Mouse (Mus musculus): Measurements from ENCODE around the gene Ccdc92b. TPM values are rescaled to one million over a fixed set of nuclear protein-coding genes. Genes with fewer than 3 reads are reported as not detected.

Ccdc92b gene
- polyA plus RNA-seq, 1 experiment from 2014 or later, result 14.7 TPM

GRCm38 (mm10) chr11:74673561-74673960 lies 54.2 kb downstream of the Ccdc92b start:
- Histone ChIP-seq H3K27me3 (replicated peaks) (no peaks in the 10 kb centered on the region), H3K4me2 (peak overlapping the region; percentile 17), H3K4me1 (peaks cover 29% of the 10 kb centered on the region), H3K36me3 (peaks cover 86% of the 10 kb centered on the region), H3K9me3 (replicated peaks) (no peaks in the 10 kb centered on the region), H3K9ac (peak overlapping the region; percentile 35; the same call in 1 of the 2 replicates), H3K27ac (peak overlapping the region; percentile 75), H3K4me3 (no peak overlapping the region)
- WGBS (ENCODE audit: insufficient replicate concordance), result 17% methylated on average over 1 of the region's 1 CpGs
- ATAC-seq, result peak; percentile 98

DNA sequence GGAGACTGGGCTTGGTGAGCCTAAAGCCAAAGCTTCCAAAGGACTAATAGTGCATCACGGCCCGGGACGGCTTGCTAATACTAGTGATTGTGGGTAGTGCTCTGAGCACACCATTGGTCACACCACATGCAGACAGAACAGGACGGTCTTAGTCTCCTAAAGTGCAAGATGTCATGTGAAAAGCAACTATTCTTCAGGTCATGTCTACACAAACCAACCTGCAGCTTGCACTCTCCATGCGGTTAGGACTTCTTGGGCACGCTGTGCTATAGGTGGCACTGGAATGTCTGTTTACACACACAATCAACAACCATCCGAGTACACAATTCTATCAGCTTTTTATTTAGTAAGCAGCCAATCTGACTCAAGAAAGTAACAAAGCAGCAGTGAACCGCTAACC lies 55.3 kb downstream of the Ccdc92b start:
- no peak overlapping the region; the same call in 1 of the 2 replicates for H3K4me2 ChIP-seq
- H3K27me3 ChIP-seq (replicated peaks), result no peaks in the 10 kb centered on the region
- WGBS (ENCODE audit: insufficient replicate concordance), result 89% methylated on average over 8 of the region's 8 CpGs
- peaks cover 29% of the 10 kb centered on the region for H3K4me1 ChIP-seq
- H3K27ac ChIP-seq, result peak overlapping the region; percentile 75
- H3K9me3 ChIP-seq (replicated peaks), result no peaks in the 10 kb centered on the region
- H3K9ac ChIP-seq, result no peak overlapping the region
- no peak overlapping the region for H3K4me3 ChIP-seq
- no peak for ATAC-seq
- peaks cover 86% of the 10 kb centered on the region for H3K36me3 ChIP-seq

DNA sequence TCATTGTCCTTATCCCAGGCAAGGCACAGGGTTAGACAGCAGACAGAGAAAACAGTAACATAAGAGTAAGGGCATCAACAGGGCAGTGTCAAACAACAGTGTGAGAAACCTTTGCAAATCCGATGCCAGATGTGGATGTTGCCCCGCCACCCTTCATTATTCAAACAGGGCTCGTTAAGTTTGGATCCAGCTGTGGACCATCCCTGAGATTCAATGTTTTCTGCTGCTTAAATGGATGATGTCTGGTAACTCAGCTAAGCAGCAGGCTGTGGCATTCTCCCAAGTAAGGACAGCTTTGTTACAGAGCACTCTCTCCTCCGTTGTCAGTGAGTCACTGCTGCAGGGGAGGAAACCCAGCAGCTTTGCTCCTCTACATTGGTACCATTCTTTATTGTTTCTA lies 55.8 kb downstream of the Ccdc92b start:
- WGBS (ENCODE audit: insufficient replicate concordance), result 82% methylated on average over 4 of the region's 4 CpGs
- Histone ChIP-seq H3K9ac (no peak overlapping the region), H3K4me3 (no peak overlapping the region), H3K4me2 (no peak overlapping the region), H3K9me3 (replicated peaks) (no peaks in the 10 kb centered on the region), H3K36me3 (peaks cover 86% of the 10 kb centered on the region), H3K4me1 (peaks cover 29% of the 10 kb centered on the region), H3K27ac (peak overlapping the region; percentile 75; the same call in 1 of the 2 replicates), H3K27me3 (replicated peaks) (no peaks in the 10 kb centered on the region)
- no peak for ATAC-seq

Other genes with a start within 250 kb of the Ccdc92b start
- 0.96 and 1.4 TPM in 2 replicates for gene Rap1gap2, start 8.7 kb upstream of the Ccdc92b start, polyA plus RNA-seq (2016; fragmentation: Nextera tagmentation; extraction: Ambion mirVana)
- gene Cluh, start 29.9 kb downstream of the Ccdc92b start, polyA plus RNA-seq (2016; fragmentation: Nextera tagmentation; extraction: Ambion mirVana), result 49.6 and 50.1 TPM in 2 replicates
- 54.3 and 54.7 TPM in 2 replicates for gene Pafah1b1, start 105.1 kb downstream of the Ccdc92b start, polyA plus RNA-seq (2016; fragmentation: Nextera tagmentation; extraction: Ambion mirVana)
- gene Mettl16, start 151.2 kb downstream of the Ccdc92b start, polyA plus RNA-seq (2016; fragmentation: Nextera tagmentation; extraction: Ambion mirVana), result 44.3 and 46.6 TPM in 2 replicates
- gene Mnt, start 211.3 kb downstream of the Ccdc92b start, polyA plus RNA-seq (2016; fragmentation: Nextera tagmentation; extraction: Ambion mirVana), result 1.9 and 2.0 TPM in 2 replicates